Mouse (Mus musculus): ENCODE data around the gene Igsf3.

DNA sequence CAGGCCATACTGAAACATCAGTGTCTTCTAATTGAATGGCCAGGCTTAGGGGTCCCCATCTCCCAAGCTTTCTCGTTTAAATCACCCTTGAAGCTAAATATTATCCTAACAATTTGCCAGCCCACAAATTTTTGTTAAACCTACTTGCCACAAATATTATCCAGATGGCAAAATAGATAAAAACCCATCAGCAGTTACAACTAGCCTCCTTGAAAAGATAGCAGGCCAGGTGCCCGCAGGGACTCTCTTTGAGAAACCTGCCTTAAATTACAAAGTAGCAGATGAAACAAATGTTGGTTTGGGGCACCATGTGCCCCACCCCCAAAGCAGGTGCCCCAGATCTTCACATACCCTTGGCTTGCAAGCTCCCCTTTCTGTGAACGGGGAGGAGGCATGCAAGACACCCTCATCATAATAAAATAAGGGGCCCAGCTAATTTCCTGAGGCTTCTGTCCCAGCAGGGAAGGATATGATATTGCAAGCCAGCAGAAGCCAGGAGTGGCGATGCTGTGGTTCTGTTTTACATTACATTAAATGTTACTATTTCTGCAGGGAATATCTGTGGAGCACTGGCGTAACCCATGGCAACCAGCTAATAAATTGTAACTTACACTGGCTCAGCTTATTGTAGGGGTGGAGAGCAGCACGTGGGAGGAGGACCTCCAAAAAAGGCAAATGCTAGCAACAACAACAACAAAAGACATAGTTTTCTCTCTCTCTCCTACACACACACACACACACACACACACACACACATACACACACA, 27.2 kb upstream of the Igsf3 start:
- TF ChIP-seq POLR2A (IDR thresholded peaks at IDR 0.05; ENCODE audit: insufficient read depth, low read depth, low read length) = no peak
- TF ChIP-seq EP300 (IDR thresholded peaks at IDR 0.05; ENCODE audit: insufficient read depth, low read depth, low read length) = no peak

All from heart, adult 2 months (tissue).